Mouse (Mus musculus) gastrocnemius, postnatal 10 days (tissue): Measurements from ENCODE around the gene Rnaseh2b. TPM values are rescaled to one million over a fixed set of nuclear protein-coding genes. Genes with fewer than 3 reads are reported as not detected.
A peak's percentile ranks its signal among the peaks of the same experiment; 100 is the strongest.

Experiments used
- DNase-seq: peaks from one replicate; pipeline ENCODE4 v3.0.0; 2021; ENCODE audit warnings: mixed read lengths
- long read RNA-seq, 2 experiments: library from polyadenylated mRNA; stranded (forward); transcript quantifications; one replicate each; pipeline ENCODE4 v2.0.0; 2021
- total RNA-seq, 2 experiments: library from RNA; stranded (reverse); gene quantifications; 2 replicates each; pipeline ENCODE4 v1.2.3; 2021

The Rnaseh2b gene
- total RNA-seq = 10 to 100 TPM in 1 of 2 experiments, 1 to 10 TPM in 1; 8.8 to 11.7 TPM
- long read RNA-seq, experiment 1, transcript Rnaseh2b-201 (11 exons, 1,494 nt) = major isoform, 7 of 12 reads
- long read RNA-seq, experiment 1, partial matches to known transcripts = 2 of 12 reads
- long read RNA-seq, experiment 1, other reads (novel, unspliced or antisense) = 3 of 12 reads
- long read RNA-seq, experiment 2, transcript Rnaseh2b-201 (11 exons, 1,494 nt) = major isoform, 8 of 12 reads
- long read RNA-seq, experiment 2, partial matches to known transcripts = 0 of 12 reads
- long read RNA-seq, experiment 2, other reads (novel, unspliced or antisense) = 4 of 12 reads

DNA sequence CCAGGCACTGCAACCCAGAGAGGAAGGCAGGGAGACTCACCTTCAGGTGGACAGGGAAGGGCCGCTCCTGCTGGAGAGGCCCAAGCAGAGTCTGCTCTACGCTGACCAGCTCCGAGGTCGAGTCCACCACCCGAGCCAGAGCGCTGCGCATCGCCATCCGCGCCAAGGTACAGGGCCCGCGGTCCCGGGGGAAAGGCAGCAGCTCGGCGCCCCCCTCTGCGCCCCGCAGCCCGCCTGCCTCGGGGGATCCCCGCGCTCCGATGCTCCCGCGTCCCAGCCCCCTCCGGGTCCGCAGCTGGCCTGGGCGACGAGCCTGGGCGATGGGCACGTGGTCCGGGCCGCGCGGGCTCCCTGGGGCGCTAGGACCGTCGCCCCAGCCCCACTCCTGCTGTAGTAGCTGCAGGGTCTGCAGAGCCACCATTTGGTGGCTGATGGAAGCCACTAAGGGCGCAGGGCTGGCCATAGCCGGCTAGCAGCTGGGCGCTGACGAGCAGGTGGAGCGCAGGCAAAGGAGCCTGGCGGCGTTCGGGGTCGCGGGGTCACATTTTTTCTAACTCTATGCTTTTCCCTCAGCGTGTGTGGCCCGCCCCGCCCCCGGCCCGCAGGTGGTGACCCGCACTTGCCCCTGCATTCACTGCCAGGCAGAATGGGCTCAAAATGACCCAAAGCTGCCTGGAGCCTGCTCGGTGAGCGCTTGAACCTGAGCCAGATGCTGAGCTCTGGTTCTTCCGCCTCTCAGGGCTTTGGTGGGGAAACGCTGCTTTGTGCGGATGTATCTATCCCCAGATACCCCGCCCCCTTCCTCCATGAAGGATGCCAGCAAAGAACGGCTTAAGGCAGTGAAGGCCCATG lies at the start of gene Rnaseh2b, which contains the start of gene Dleu7:
Rnaseh2b (plus strand) TSS at position 102 of the 852 bp plus-strand sequence.
Dleu7 (minus strand) TSS at position 560 of the 852 bp plus-strand sequence.
- DNase-seq = peak; percentile 34

DNA sequence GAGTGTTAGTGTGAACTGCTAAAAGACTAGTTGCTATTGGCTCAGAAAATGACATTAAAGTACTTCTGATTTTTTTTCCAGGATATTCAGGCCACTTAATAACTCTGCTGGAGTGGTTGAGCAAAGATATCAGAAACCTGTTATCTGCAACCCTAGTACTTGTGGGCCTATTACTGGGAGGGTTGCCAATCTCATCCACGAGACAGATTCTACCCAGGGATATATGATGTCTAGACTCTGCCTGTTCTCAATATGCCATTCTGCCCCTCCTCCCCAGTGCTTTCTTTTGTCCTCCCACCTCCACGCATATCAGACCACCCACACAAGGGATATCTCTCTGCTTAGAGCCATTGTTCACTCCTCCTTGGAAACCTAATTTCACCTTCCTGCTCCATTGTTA lies 48.9 kb upstream of the Rnaseh2b start:
- DNase-seq = no peak

DNA sequence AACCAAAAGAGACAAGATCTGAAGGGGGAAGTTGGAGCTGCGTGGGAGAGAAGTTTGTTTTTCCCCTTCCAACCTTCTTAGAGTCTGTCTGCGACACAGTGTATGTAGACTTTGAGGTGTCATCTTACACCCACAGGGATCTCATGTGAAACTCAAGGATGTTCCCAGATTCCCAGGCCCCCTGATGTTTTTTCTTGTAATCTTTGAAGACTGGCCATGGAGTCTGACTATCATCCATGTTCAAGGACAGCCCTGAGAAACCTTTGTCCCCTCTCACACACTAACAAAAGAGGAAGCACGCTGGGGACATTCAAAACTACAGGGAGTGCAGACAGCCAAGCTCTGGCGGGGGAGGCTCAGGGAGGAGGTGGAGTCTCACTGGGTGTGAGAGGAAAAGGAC lies 46.8 kb upstream of the Rnaseh2b start:
- DNase-seq = no peak

DNA sequence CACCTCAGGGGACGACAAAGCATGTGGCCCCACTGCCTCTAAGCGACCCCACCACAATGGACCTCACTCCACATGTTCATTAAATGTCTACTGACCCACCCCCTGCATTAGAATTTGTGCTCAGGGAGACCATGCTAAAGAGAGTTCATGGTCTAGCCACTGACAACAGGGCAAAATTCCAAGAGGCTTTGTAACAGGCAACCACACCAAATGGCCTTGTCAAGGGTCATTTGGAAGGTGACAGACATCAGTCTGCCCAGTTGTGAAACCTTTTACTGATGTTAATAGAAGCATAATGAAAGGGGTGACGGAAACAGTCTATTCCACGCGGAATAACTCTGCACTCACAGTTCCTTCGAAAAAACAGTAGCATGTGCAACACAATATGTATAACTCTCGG lies 44.0 kb upstream of the Rnaseh2b start:
- no peak for DNase-seq

DNA sequence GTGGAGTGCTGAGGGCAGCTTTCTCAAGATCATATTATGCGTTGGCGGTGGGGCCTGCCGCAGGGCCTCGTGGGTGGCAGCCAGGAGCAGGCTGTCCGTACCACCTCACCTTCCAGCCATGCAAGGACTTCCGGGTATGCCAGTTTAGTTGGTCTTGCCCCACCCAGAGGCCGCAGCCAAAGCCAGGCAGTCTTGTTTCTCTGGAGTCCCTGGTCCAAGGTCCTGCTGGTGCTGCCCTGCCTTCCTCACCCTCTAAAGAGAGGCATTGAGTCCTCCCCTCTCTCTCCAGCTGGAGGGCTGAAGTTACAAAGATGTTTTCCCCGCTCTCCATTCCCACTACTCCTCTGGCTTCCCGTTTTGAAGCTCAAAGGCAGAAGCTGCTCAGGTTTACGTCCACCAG lies 43.6 kb upstream of the Rnaseh2b start:
- no peak for DNase-seq

DNA sequence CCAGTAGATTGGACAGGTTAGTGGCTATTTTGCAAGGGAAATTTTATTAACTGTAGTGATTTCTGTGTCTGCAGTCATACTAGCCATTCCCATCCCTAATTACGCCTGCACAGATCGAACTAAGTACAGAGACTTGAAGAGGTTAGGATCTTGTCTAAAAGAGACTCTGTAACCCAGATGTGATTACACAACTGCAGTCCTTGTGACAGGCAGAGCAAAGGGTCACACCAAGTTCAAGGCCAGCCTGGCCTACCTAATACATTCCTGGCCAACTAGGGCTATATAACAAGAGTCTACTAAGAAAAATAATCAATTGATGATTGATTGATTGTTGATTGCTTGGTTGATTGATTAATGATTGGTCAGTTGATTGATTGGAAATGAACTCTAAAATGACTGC lies 43.1 kb upstream of the Rnaseh2b start:
- no peak for DNase-seq

DNA sequence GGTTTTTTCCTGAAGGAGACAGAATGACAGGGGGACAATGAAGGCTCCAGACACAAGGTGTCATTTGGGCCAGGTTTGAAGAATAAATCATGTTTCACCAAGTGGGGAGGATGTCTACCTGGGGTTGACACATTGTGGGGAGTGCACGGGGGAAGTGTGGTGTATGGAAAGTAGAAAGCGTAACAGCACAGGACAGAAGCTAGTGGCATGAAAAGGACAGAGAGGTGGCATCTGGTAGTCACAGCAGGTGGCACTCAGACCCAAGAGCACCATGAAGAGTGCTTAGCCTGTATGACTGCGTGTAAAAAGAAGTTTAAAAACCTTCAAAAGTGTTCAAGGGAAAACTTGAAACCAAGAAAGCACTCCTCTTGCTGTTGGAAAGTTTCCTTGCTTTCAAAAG lies 42.3 kb upstream of the Rnaseh2b start:
- no peak for DNase-seq

DNA sequence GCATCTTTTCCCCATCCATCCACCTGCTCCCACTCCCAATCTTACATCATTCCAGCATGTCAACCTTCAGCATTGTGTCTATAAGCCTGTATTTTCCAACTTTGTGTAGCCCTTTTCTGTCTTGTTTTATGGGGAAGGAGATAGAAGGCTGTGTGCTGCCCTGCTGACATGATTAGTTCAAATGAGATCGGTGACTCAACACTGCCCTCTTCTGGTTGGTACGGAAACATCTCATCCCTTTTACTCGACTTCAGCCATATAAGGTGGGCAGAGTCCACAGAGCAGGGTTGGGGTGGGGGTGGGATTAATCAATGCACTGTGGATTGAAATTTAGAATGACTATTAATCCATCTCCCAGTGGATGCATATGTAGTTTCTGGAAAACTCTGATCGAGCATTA lies 40.4 kb upstream of the Rnaseh2b start:
- DNase-seq = peak; percentile 36

DNA sequence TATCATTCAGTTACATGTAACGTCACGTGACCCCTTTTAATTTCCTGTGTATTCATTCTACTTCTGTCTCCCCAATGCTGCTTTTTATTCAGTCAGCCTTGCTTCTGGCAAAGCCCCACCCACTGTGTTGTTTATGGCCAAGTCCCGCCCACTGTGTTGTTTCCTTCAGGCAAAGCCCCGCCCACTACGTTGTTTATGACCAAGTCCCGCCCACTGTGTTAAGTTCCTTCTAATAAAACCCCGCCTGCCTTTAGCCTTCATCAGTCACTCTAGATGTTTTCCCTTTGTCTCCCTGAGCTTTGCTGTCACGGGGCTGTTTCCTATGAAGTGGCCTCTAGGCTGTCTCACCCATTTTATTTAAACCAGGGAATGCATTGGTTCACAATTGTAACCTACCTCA lies 38.0 kb upstream of the Rnaseh2b start:
- no peak for DNase-seq

DNA sequence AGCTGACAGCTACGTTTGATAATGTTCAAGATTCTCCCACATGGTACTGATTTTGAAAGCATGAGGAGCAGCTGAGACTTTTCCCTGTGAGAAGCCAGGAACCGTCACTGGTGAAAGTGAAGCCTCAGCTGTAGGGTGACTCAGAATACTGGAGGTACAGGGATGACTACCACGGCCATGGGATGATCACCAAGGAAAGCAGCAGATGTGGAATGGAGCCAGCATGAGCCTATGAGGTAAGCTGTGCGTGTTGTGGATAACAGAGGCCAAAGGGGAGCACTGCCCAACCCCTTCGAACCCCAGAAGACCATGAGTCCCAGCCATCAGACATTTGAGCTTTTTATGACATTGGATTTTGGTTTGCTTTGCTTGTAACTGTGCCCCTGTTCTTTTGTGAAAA lies 36.3 kb upstream of the Rnaseh2b start:
- no peak for DNase-seq

DNA sequence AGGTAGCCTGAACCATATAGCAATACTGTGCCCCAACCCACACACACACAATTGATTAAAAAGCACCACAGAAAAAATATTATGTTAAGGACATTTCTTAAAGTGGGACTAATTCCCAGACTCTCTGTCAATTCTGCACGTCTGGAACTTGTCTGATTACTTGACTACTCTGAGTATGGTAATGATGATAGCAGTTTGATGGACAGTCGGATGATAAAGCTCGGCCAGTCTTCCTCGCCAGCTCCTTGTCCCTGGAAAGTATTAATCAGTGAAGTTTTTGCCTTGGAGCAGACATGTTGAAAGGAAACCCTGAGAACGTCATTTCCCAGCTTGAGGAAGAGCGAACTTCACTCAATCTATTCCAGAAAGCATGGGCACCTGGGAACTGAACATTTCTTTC lies 34.3 kb upstream of the Rnaseh2b start:
- no peak for DNase-seq

DNA sequence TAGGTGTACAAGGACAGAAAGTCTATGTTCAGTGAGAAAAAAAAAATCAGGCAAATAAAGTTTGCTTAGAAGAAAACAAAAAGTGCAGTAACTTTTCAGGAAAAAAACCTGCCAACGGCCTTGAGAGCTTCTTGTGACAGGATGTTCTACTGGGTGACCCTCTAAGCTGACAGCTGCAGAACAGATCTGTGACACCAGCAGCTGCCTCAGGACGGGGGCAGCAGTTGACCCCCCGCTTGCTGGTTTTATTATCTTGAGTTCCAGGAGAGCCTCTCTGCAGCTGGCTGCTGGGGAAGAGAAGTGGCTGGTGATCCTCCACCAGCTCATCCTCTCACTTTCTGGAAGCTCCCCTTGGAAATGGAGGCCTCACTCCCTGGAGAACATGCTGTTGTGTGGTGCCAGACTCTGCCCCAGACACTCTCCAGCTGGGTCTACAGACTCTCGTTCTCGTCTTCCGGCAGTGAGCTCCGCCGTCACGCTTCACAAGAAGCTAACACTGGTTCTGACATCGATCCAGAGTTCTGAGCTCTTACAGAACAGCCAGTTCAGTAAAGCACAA lies 33.3 kb upstream of the Rnaseh2b start:
- peak; percentile 14 for DNase-seq

DNA sequence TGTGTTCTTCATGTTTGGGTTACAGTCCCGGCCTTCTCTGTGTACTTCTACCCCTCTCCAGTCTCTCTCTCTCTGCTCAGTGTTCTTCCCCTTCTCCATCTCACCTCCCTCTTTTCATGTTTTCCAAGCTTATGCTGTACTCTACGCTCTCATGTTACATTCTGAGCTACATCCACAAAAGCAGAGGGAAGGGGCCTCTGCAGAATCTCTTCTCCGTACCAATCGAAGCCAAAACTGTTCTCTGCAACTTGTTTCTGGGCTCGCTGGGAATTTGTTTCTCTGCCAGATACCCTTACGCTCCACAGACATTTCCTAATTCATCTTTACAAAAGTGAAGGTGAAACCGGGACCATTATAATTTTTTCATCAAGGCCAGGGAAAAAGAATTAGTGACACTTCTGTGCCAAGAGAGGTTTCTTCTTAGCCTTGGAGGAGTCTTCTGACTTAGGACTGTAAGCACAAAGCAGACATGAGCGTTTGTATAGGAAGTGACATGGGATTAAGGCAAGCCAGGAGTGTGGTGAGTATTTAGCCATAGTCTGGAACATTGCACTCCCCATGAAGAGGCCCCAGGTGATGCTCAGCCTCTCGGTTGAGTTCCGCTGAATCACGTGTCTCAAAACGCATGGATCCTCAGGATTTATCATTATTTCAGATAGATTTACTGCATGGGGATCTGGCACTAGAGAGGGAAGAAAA lies 21.5 kb upstream of the Rnaseh2b start:
- DNase-seq = no peak

DNA sequence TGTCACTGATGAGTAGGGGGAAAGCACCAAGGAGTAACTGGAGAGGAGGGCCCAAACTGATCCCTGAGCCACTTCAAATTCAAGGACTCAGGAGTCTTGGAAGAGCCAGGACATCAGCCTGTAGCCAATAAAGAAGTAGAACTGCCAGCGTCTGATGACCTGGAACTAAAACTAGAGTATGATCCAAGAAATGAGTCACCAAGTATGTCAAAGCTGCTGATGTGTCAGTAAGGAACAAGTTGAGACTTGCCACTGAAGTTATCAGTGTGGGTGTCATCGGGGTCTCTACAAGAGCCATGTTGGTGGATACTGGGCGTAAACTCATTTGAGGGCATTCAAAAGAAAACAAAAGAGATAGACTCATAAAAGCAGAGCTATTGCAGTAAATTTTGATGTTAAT lies 18.8 kb upstream of the Rnaseh2b start:
- no peak for DNase-seq

DNA sequence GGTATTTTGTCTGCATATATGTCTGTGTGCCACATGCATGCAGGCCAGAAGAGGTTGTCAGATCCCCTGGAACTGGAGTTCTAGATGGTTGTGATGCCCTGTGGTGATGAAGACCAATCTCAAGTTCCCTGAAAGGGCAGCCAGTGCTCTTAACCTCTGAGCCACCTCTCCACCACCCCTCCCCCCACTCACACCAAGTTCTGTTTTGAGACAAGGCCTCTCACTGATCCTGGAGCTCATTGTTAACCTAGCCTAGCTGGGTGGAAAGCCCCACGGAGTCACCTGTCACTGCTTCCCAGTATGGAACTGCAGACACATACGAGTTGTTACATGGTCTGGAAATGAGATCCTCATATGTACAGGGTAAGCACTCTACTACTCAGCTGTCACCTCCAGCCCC lies 9.4 kb upstream of the Rnaseh2b start:
- DNase-seq = no peak

DNA sequence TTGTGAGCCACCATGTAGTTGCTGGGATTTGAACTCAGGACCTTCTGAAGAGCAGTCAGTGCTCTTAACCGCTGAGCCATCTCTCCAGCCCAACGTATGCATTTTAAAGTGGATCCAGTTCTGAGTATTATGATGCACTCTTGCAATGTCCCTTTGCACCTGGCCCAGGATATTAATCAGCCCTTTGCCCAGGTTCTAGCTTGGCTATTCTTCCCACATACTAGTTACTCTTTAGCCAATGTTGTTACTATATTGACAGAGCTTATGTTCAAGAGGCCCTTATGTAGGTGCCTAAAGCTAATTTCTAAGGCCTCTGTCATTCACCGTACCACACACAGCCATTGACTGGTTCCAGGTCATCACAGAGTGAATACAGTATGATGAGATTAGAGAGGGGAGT lies 3.7 kb upstream of the Rnaseh2b start:
- DNase-seq = no peak

DNA sequence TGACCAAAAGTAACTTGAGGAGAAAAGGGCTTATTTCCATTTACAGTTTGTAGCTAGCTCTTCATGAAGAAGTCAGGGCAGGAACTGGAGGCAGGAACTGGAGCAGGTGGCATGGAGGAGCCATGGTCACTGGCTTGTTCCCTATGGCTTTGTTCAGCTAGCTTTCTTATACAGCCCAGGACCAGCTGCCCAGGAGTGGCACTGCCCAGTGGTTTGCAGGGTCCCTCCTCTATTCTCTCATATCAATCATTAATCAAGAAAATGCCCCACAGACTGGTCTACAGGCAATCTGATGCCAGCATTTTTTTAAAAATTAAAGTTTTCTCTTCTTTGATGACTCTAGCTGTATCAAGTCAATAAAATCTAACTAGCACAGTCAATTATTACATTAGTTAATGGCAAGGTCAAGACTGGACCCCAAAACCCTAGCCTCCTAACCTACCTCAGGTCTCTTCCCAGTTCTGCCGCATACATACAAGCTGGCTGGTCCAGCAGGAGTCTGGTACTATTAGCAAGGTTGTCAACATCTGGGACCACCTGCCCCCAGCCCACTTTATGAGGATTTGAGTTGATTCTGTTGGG lies 892 bp upstream of the Rnaseh2b start:
- no peak for DNase-seq

DNA sequence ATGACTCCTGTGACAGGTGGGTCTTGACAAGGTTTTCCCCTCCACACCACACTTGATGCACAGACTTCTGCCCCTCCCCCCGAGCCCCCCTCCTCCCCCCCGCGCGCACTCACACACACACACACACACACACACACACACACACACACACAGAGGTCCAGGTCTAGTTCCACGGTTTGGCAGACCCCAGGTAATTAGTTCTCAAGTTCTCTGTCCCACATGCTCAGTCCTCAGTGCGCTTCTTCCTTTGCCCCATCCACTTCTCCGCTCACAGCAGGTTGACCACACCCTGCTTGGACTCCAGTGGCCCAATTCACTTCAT lies 262 bp upstream of the Rnaseh2b start:
- DNase-seq = no peak

DNA sequence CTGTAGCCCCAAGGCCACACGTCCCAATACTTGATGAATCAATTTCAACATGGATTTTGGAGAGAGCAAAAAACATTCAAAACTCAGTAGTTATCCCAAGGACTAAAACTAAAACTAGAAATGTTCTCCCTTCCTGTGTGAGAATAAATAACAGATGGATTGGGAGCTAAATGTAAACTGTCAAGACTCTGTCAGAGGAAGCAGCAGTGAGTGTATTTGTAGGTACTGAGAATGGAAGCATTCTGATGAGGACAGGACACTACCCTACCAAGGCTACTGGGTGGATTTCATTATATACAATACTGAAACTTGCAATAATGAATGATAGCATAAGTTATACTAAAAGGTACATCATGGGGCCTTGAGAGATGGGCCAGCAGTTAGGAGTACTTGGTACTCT lies 6.4 kb downstream of the Rnaseh2b start:
- DNase-seq = no peak

DNA sequence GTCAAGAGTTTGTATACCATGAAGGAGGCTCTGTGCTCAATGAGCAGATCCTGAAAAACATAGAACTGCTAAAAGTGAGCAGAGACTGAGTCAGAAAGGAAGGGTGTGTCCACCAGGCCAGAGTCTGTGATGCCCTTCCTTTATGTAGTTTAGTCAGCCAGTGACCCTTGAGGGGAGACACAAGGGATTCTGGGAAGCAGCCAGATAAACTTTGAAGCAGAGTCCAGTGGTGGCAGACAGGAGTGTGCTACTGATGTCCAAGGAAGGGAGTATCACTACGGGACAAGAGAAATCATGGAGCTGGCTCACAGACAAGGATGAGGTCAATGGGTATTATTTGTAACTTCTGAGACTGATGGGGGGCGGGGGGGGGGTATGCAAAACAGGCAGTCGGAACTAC lies 7.6 kb downstream of the Rnaseh2b start:
- DNase-seq = no peak

DNA sequence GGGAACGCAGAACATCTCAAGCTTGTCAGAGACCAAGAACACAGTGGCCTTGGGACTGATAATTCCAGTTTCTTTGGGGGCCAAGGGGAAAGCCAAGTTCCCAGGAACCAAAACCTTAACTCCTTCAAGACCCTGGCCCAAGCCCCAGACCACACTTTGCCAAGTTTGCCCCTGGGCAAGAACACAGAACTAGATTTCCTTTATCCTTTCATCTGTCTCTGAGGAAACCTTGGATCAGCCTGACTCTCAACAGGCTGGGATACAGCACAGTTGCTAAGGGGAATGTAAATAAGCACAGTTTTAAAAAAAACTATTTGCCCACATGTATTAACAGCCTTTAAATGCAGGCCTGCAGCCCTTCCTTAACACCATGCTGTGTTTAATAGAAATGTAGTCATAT lies 15.2 kb downstream of the Rnaseh2b start:
- DNase-seq = no peak

DNA sequence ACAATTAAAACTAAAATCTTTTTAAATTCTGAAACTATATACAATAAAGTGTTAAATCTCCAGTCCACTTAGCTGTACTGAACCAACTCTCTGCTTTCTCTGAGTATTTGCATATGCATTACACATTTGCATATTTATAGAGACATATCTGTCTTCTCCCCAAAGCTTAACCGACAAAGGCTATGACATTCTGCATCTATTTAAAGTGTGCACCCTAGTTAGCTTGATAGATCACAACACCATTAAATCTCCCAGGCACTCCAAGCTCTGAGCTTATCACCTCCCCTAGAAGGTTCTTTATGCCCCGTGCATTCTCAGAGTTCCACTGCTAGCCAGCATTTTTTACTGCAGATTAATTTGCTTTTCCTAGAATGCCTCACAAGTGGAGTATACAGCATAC lies 16.6 kb downstream of the Rnaseh2b start:
- no peak for DNase-seq

DNA sequence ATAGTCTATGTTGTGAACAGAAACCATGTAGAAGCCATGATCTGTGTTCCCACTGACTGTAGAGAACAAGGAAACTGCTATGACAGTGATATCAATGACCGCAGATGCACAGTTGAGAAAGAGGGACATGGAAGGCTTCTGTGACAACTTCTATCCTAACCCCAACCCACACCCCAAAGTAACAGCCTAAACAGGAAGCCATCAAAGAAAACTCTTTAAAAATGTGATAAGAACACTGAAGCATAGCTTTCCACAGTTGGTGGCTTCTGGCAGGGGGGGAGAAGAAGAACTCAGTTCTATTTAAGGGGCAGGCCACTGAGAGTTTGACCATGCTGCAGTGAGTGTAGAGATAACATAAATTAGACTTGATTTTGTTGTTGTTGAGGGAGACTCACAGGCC lies 19.3 kb downstream of the Rnaseh2b start:
- no peak for DNase-seq
